Mouse (Mus musculus) liver, embryonic 14.5 days (tissue): ENCODE results near the gene Mctp1.
A peak's percentile ranks its signal among the peaks of the same experiment; 100 is the strongest.

Experiments
- CTCF ChIP-seq: IDR thresholded peaks from 2 replicates; pipeline ENCODE4 v1.5.1; 2016; ENCODE audit warnings: antibody characterized with exemption, low read depth, control low read depth
- EP300 ChIP-seq: IDR thresholded peaks from 2 replicates; pipeline ENCODE4 v1.6.1; 2016; ENCODE audit warnings: antibody characterized with exemption, low read depth

GRCm38 (mm10) chr13:76844629-76845255 is 460.4 kb downstream of the Mctp1 start:
- TF ChIP-seq CTCF (peak; percentile 74), EP300 (no peak)
